Mouse (Mus musculus): Measurements from ENCODE around the gene Atp7a. TPM values are rescaled to one million over a fixed set of nuclear protein-coding genes. Genes with fewer than 3 reads are reported as not detected.
"Not testable (repeated sequence)": the region's sequence is repeated elsewhere in the genome, so short reads cannot be mapped to it uniquely, and the experiment has no call there.

The Atp7a gene
- total RNA-seq (2021): 1 to 10 TPM; 6.8 to 7.8 TPM
- long read RNA-seq, full-length matches to known transcripts: 5 of 5 reads
- long read RNA-seq, partial matches to known transcripts: 0 of 5 reads
- long read RNA-seq, other reads (novel, unspliced or antisense): 0 of 5 reads

GRCm38 (mm10) chrX:106026418-106027342, at the start of gene Atp7a:
Gene Atp7a, plus strand, starts transcription at chrX:106027276.
- peak; percentile 79 to 91 for DNase-seq (ENCODE audit: low spot score in 2 of 2)

DNA sequence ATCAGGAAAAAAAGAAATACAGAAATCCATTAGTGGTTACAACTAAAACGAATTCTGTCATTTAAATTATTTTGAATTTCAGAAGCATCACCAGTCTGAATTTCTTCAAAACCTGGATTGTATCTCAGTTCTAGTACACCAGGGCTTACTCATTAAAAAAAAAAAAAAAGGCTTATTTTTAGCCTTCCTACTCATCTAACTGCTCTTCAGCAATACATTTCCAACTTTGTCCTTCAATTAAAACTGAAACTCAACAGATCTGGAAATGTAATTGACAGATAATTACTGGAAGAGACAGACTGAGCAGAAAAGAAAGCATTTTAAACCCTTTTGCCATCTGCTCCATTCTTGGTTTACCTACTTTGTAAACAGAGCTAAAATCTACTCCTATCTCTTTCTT, 25.5 kb upstream of the Atp7a start:
- no peak for DNase-seq (ENCODE audit: low spot score in 2 of 2)

GRCm38 (mm10) chrX:106010762-106011161, 16.3 kb upstream of the Atp7a start:
- no peak for DNase-seq (ENCODE audit: low spot score in 2 of 2)

GRCm38 (mm10) chrX:106011465-106012159, 15.5 kb upstream of the Atp7a start, which contains the start of gene Magt1:
Gene Magt1, minus strand, starts transcription at chrX:106011906.
- peak; percentile 63 to 87 for DNase-seq (ENCODE audit: low spot score in 2 of 2)

DNA sequence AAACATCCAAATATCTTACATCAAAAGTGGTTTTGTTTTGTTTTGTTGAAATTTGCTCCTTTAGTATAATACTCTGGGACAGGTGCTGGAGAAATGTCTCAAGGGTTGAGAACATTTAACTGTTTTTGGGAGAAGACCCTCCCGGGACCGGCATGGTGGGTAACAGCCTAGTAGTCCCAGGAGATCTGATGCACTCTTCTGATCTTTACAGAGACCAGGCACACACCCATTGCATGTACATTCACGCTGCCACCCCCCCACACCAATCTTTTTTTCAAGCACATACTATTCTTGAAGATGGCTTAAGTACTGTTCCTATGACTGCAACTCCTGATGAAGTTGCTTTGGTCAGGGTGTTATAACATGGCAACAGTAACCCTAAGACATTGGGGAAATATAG, 14.5 kb upstream of the Atp7a start:
- DNase-seq (ENCODE audit: low spot score in 2 of 2): no peak

GRCm38 (mm10) chrX:106013217-106013616, 13.9 kb upstream of the Atp7a start:
- peak in 1 of 2 experiments; percentile 70 for DNase-seq (ENCODE audit: low spot score in 2 of 2)

DNA sequence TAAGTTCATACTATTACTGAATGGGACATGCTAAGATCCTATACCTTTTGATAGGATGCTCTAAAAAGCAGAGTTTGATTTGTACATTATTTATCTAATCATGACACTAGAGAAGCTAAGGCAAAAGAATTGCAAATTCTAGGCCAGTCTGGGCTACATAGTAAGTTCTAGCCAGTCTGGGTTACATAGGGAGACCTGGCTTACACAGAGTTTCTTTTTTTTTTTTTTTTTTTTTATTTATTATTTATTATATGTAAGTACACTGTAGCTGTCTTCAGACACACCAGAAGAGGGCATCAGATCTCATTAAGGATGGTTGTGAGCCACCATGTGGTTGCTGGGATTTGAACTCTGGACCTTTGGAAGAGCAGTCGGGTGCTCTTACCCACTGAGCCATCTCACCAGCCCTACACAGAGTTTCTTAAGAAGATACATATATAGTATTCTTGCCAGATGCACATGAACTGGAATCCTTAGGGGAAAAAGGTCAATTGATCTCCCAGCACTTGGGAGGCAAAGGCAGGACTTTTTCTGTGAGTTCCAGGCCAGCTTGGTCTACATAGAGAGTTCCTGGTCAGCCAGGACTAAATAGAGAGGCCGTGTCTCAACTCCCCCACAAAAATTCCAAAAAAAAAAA, 12.2 kb upstream of the Atp7a start:
- not testable (repeated sequence) for DNase-seq (ENCODE audit: low spot score in 2 of 2)

GRCm38 (mm10) chrX:106015571-106016322, 11.3 kb upstream of the Atp7a start, which contains the start of gene Cox7b:
Gene Cox7b, plus strand, starts transcription at chrX:106015700.
- peak; percentile 66 to 84 for DNase-seq (ENCODE audit: low spot score in 2 of 2)

DNA sequence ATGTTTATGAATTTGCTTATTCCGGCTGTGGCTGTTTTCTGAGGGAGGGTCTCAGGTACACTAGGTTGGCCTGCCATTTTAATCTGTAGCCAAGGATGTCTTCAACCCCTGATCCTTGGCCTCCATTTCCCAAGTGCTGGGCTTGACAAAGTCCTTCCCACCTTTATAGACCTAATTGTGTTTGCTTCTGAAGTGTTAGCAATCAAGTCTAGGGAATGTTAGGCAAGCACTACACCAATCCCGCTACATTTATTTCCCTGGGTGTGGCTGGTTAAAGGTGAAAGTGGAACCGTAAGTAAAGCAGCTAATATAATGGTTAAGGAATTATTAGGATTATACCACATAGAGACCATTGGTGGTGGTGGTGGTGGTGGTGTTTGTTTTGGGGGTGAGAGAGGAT, 10.0 kb upstream of the Atp7a start:
- no peak for DNase-seq (ENCODE audit: low spot score in 2 of 2)

DNA sequence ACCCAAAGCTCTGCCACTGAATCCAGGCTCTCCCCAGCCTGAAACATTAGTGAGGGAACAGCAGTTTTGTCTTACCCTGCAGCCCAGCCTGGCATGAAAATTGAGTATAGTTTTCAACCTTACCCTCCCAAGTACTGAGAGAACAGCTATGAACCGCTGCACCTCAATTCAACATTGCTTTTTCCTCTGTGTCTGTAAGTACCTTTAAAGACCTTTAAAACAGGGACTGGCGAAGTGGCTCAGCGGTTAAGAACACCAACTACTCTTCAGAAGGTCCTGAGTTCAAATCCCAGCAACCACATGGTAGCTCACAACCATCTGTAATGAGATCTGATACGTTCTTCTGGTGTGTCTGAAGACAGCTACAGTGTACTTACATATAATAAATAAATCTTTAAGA, 9.6 kb upstream of the Atp7a start:
- no peak for DNase-seq (ENCODE audit: low spot score in 2 of 2)

GRCm38 (mm10) chrX:106027343-106027674, 233 bp downstream of the Atp7a start:
- DNase-seq (ENCODE audit: low spot score in 2 of 2): no peak

GRCm38 (mm10) chrX:106030176-106030575, 3.1 kb downstream of the Atp7a start:
- no peak for DNase-seq (ENCODE audit: low spot score in 2 of 2)

DNA sequence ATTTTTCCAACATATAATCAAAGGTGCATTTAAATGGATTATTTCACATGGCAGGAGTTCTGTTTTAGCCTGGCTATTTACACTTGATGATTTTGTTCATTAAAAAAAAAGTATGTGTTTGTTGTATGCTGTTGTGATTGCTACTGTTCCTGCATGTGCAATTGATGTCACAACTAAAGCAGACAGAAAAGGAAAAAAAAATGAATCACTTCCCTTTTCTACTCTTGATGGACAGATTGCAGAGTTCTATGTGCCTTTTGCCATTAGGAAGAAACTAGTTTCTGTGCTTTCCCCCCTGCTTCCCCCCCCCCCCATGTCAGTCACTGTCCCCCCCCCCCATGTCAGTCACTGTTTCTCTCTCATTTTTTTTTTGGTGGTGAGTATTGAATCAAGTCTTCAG, 4.0 kb downstream of the Atp7a start:
- DNase-seq (ENCODE audit: low spot score in 2 of 2): no peak

GRCm38 (mm10) chrX:106035727-106036126, 8.7 kb downstream of the Atp7a start:
- DNase-seq (ENCODE audit: low spot score in 2 of 2): no peak

- DNase-seq (ENCODE audit: low spot score in 2 of 2): no peak
These were observed 10.2 kb downstream of the Atp7a start for GRCm38 (mm10) chrX:106037185-106037752.

DNA sequence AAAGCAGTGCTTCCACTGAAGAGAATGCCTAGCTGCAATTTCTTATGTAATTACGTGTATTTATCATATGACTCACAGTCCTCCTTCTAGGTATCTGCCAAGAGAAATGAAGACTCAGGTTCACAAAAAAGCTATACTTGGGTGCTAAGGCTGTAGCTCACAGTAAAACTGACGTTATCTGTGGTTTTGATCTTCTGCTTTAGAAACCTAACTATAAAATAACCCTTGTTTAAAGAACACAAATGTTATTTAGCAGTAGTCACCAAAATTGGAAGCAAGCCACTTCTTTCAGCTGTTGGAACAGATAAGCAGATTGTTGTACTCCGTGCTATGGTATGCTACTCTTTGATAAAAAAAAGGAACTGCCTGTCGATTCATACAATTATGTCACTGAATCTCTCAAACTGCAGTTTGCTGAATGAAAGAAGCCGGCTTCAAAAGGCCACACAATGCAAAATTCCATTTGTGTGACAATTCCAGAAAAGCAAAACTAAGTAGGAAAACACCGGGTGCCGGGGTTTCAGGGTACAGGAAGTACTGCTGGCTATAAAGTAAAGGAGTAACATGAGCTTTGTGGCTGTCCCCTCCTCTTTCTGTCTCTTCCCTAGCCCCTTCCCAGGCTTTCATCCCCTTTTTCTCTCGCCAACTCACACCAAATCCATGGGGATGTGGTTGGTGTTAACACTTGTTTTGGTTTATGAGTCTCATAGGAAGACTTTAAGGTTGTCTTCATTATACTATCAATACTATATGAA, 17.0 kb downstream of the Atp7a start:
- DNase-seq (ENCODE audit: low spot score in 2 of 2): peak; percentile 6 to 68

DNA sequence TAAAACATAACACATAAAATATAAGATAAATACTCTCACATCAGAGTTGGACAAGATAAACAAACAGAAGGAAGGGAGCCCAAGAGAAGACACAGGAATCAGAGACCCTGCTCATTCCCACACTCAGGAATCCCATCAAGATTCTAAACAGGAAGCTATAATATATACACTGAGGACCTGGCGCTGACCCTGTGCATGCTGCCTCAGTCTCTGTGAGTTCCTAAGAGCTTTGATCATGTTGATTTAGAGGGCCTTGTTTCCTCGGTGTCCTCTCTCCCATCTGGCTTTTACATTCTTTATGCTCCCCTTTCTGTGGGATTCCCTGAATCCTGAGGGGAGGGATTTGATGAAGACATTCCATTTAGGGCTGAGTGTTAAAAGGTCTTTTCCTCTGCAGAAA, 18.4 kb downstream of the Atp7a start:
- no peak for DNase-seq (ENCODE audit: low spot score in 2 of 2)

DNA sequence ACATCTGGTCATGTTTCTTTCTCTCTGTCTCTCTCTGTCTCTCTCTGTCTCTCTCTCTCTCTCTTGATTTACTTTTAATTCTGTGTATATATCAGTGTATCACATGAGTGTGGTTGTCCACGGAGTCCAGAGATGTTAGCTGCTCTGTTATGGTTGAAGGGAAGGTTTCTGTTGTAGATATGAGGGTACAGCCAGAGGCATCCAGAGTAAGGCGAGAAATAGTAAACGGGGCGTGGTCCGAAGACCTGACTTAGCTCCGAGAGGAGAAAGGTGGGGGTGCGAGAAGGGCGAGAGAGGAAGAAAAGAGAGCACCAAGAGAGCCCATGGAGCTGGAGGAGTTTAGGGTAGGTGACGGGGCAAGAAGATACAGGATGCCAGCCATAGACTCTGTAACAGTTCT, 18.9 kb downstream of the Atp7a start:
- DNase-seq (ENCODE audit: low spot score in 2 of 2): no peak

GRCm38 (mm10) chrX:106048191-106048590, 21.1 kb downstream of the Atp7a start:
- DNase-seq (ENCODE audit: low spot score in 2 of 2): no peak

- not testable (repeated sequence) for DNase-seq (ENCODE audit: low spot score in 2 of 2)
These were observed 50.8 kb downstream of the Atp7a start for GRCm38 (mm10) chrX:106077858-106078257.

All from layer of hippocampus, adult 18-20 months (tissue).